Mouse (Mus musculus) hindbrain, embryonic 16.5 days (tissue): ENCODE data around the gene Clpb. TPM values are rescaled to one million over a fixed set of nuclear protein-coding genes. Genes with fewer than 3 reads are reported as not detected.

Source experiments
- ATAC-seq: fragments of 200-750 bp; cut with Nextera tagmentation; 2 replicates; pipeline ENCODE4 v1.8.0; 2017; ENCODE audit warnings: moderate TSS enrichment, moderate library complexity
- H3K27ac ChIP-seq: fragments of 300-500 bp; sonication (generic); 2 replicates; pipeline ENCODE4 v1.5.1; 2014; ENCODE audit warnings: low read depth, mild to moderate bottlenecking, control low read depth, low read length, moderate library complexity
- H3K27me3 ChIP-seq: fragments of 300-500 bp; sonication (generic); replicated peaks from 2 replicates; pipeline ENCODE4 v1.6.1; 2014; ENCODE audit warnings: low read length; ENCODE audit not compliant: control insufficient read depth, insufficient read depth
- H3K36me3 ChIP-seq: fragments of 300-500 bp; sonication (generic); 2 replicates; pipeline ENCODE4 v1.6.1; 2014; ENCODE audit warnings: mild to moderate bottlenecking, low read length, moderate library complexity, mixed read lengths; ENCODE audit not compliant: control insufficient read depth, insufficient read depth
- H3K4me1 ChIP-seq: fragments of 300-500 bp; sonication (generic); 2 replicates; pipeline ENCODE4 v1.6.1; 2014; ENCODE audit warnings: low read depth, low read length; ENCODE audit not compliant: control insufficient read depth, insufficient read depth
- H3K4me2 ChIP-seq: fragments of 300-500 bp; sonication (generic); 2 replicates; pipeline ENCODE4 v1.6.1; 2014; ENCODE audit warnings: mild to moderate bottlenecking, low read length, control low read depth, moderate library complexity
- H3K4me3 ChIP-seq: fragments of 300-500 bp; sonication (generic); 2 replicates; pipeline ENCODE4 v1.5.1; 2014; ENCODE audit warnings: mild to moderate bottlenecking, low read length, control low read depth, moderate library complexity
- H3K9ac ChIP-seq: fragments of 300-500 bp; sonication (generic); 2 replicates; pipeline ENCODE4 v1.6.1; 2014; ENCODE audit warnings: low read depth, mild to moderate bottlenecking, control low read depth, low read length, moderate library complexity
- H3K9me3 ChIP-seq: fragments of 300-500 bp; sonication (generic); 2 replicates; pipeline ENCODE4 v1.6.1; 2014; ENCODE audit warnings: mild to moderate bottlenecking, low read length, moderate library complexity; ENCODE audit not compliant: control insufficient read depth
- WGBS: fragments of 180-500 bp; shearing (Covaris S2); extraction: QIAGEN DNeasy Blood & Tissue Kit; methylation state at CpG from one replicate; pipeline ENCODE4 v1.1.7; 2014; 5-methylcytosine and 5-hydroxymethylcytosine counted together
- polyA plus RNA-seq: library from polyadenylated mRNA; unstranded; fragments of >200 nt; fragmentation: Nextera tagmentation; extraction: Ambion mirVana; gene quantifications from 2 replicates; pipeline ENCODE4 v1.2.1, GENCODE M21; 2015

Gene Clpb
- polyA plus RNA-seq, 1 experiment from 2014 or later: 47.3 TPM

- H3K36me3 ChIP-seq: peaks cover 7% of the 10 kb centered on the region; the same call in 1 of the 2 replicates
- no peaks in the 10 kb centered on the region for H3K27me3 ChIP-seq
- H3K4me2 ChIP-seq: no peak overlapping the region
- WGBS: 37% methylated on average over 3 of the region's 3 CpGs
- no peaks in the 10 kb centered on the region for H3K9me3 ChIP-seq
- H3K27ac ChIP-seq: no peak overlapping the region
- no peak overlapping the region for H3K9ac ChIP-seq
- no peak overlapping the region for H3K4me3 ChIP-seq
- ATAC-seq: peak; percentile 32; the same call in 1 of the 2 replicates
- peaks cover 21% of the 10 kb centered on the region for H3K4me1 ChIP-seq
Observed at GRCm38 (mm10) chr7:101833916-101834584, 170.6 kb downstream of the Clpb start.

GRCm38 (mm10) chr7:101834903-101835302 is 171.5 kb downstream of the Clpb start:
- Histone ChIP-seq H3K4me2 (peak overlapping the region; percentile 99; the same call in 1 of the 2 replicates), H3K4me1 (peaks cover 21% of the 10 kb centered on the region), H3K4me3 (no peak overlapping the region), H3K36me3 (peaks cover 7% of the 10 kb centered on the region; the same call in 1 of the 2 replicates), H3K9me3 (no peaks in the 10 kb centered on the region), H3K27me3 (no peaks in the 10 kb centered on the region), H3K27ac (no peak overlapping the region), H3K9ac (no peak overlapping the region)
- ATAC-seq: no peak
- 53% methylated on average over 3 of the region's 3 CpGs for WGBS

GRCm38 (mm10) chr7:101835457-101836109 is 172.2 kb downstream of the Clpb start:
- Histone ChIP-seq H3K4me3 (peak overlapping the region; percentile 72), H3K9ac (peak overlapping the region; percentile 80; the same call in 1 of the 2 replicates), H3K27ac (no peak overlapping the region), H3K4me2 (peak overlapping the region; percentile 99), H3K9me3 (no peaks in the 10 kb centered on the region), H3K27me3 (no peaks in the 10 kb centered on the region), H3K36me3 (peaks cover 6% of the 10 kb centered on the region; the same call in 1 of the 2 replicates), H3K4me1 (peaks cover 21% of the 10 kb centered on the region)
- WGBS: 50% methylated on average over 5 of the region's 5 CpGs
- ATAC-seq: no peak

GRCm38 (mm10) chr7:101836271-101837153 is 173.1 kb downstream of the Clpb start:
- ATAC-seq: peak; percentile 60
- no peaks in the 10 kb centered on the region for H3K9me3 ChIP-seq
- H3K27me3 ChIP-seq: no peaks in the 10 kb centered on the region
- H3K36me3 ChIP-seq: no peaks in the 10 kb centered on the region
- H3K4me3 ChIP-seq: peak overlapping the region; percentile 72
- WGBS: under 1% methylated on average over 33 of the region's 63 CpGs
- H3K4me2 ChIP-seq: peak overlapping the region; percentile 99
- peaks cover 21% of the 10 kb centered on the region for H3K4me1 ChIP-seq
- H3K27ac ChIP-seq: peak overlapping the region; percentile 69
- H3K9ac ChIP-seq: peak overlapping the region; percentile 80

GRCm38 (mm10) chr7:101837154-101837605 is 173.7 kb downstream of the Clpb start:
- H3K4me1 ChIP-seq: peaks cover 21% of the 10 kb centered on the region
- H3K27me3 ChIP-seq: no peaks in the 10 kb centered on the region
- WGBS: under 1% methylated on average over 20 of the region's 20 CpGs
- peak overlapping the region; percentile 99 for H3K4me2 ChIP-seq
- H3K4me3 ChIP-seq: peak overlapping the region; percentile 72
- H3K9ac ChIP-seq: peak overlapping the region; percentile 80
- H3K27ac ChIP-seq: peak overlapping the region; percentile 69
- no peaks in the 10 kb centered on the region for H3K9me3 ChIP-seq
- ATAC-seq: no peak
- H3K36me3 ChIP-seq: no peaks in the 10 kb centered on the region

GRCm38 (mm10) chr7:101837606-101838471 is 174.4 kb downstream of the Clpb start, which contains the start of gene Inppl1:
Inppl1 (minus strand) TSS chr7:101838229.
- H3K36me3 ChIP-seq: no peaks in the 10 kb centered on the region
- H3K27ac ChIP-seq: peak within 1 kb of the TSS; percentile 69
- peak within 1 kb of the TSS; percentile 80 for H3K9ac ChIP-seq
- peak within 1 kb of the TSS; percentile 99 for H3K4me2 ChIP-seq
- H3K4me1 ChIP-seq: peaks cover 21% of the 10 kb centered on the region
- peak within 1 kb of the TSS; percentile 72 for H3K4me3 ChIP-seq
- under 1% methylated on average over 63 of the region's 64 CpGs for WGBS
- H3K9me3 ChIP-seq: no peaks in the 10 kb centered on the region
- peak; percentile 79 for ATAC-seq
- no peaks in the 10 kb centered on the region for H3K27me3 ChIP-seq

- Histone ChIP-seq H3K4me1 (no peaks in the 10 kb centered on the region), H3K27ac (no peak overlapping the region), H3K9me3 (no peaks in the 10 kb centered on the region), H3K4me3 (no peak overlapping the region), H3K36me3 (no peaks in the 10 kb centered on the region), H3K9ac (no peak overlapping the region), H3K4me2 (no peak overlapping the region), H3K27me3 (no peaks in the 10 kb centered on the region)
- 74% methylated on average over 6 of the region's 6 CpGs for WGBS
- no peak for ATAC-seq
Observed at GRCm38 (mm10) chr7:101844186-101844585, 180.8 kb downstream of the Clpb start.
